ENCODE assay signal across 22 mouse cellular contexts in the genomic region with DNA sequence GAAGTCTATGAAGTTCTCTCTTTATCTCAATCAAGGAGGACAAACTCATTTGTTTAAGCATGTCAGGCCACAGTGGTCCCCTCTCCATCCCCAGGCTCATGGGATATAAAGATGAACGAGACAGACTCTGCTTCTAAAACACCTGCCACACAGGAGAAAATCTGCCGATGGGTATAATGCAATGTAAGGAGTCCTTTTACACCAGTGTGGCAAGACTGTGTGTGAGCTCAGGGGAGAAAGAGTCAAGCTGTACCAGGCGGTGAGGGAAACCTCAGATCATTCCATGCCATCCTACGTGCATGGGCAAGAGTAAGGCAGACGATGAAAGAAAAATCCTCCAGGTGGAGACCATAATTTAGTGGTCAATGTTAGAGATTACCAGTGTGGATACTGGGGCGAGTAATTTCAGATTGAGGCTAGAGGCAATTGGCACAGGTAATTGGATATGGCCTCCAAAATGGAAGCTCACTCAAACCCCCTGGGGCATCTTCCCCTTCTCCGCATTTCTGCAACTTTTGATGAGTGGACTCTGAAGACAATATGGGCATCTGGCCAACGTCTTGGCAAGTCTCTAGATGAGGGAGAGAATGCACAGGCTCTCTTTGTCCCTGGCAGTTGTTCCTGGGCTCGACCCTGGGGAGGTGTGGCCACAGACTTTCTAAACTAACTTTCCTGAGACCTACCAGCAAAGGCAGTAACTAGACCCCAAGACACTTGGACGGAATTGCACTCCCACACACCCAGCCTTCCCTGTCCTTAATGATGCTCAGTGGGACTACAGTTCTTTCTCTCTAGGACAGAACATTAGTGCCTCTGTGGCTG. TPM values are rescaled to one million over a fixed set of nuclear protein-coding genes. Genes with fewer than 3 reads are reported as not detected.
A peak's percentile ranks its signal among the peaks of the same experiment; 100 is the strongest.
DNase-seq lines count a peak whose midpoint lies in the region; ATAC-seq and TF ChIP-seq lines count a peak whose summit lies in the region.
"Had no signal": no experiment of that assay in that cellular context is flagged by ENCODE, and none has a peak within 500 bp of the region (broad histone marks: within the 10 kb centered on the region; RNA-seq: fewer than 3 reads in every experiment).

No protein-coding gene starts in this region.

- H3K4me3 ChIP-seq in heart, embryonic 11.5 days (ENCODE audit: low read depth, low read length) = no peak overlapping the region
- no peak overlapping the region for H3K4me3 ChIP-seq in limb, embryonic 14.5 days (replicated peaks; ENCODE audit: low read length)
- H3K4me3 ChIP-seq: hindbrain, embryonic 13.5 days; liver, embryonic 13.5 days; neural tube, embryonic 12.5 days had no signal

- H3K9ac ChIP-seq in heart, embryonic 11.5 days (ENCODE audit: low read depth, low read length) = no peak overlapping the region
- H3K9ac ChIP-seq in limb, embryonic 14.5 days (ENCODE audit: low read depth, low read length, severe bottlenecking) = no peak overlapping the region
- H3K9ac ChIP-seq: hindbrain, embryonic 13.5 days; liver, embryonic 13.5 days; neural tube, embryonic 12.5 days had no signal

- no peaks in the 10 kb centered on the region for H3K9me3 ChIP-seq in heart, embryonic 11.5 days (replicated peaks; ENCODE audit: control insufficient read depth, low read length)
- no peaks in the 10 kb centered on the region for H3K9me3 ChIP-seq in limb, embryonic 14.5 days (ENCODE audit: control insufficient read depth, low read length)
- H3K9me3 ChIP-seq: hindbrain, embryonic 13.5 days; liver, embryonic 13.5 days; neural tube, embryonic 12.5 days had no signal

- H3K27me3 ChIP-seq in heart, embryonic 11.5 days (ENCODE audit: control insufficient read depth, insufficient read depth, low read length) = no peaks in the 10 kb centered on the region
- no peaks in the 10 kb centered on the region for H3K27me3 ChIP-seq in limb, embryonic 14.5 days (ENCODE audit: control insufficient read depth, insufficient read depth, low read length)
- H3K27me3 ChIP-seq: hindbrain, embryonic 13.5 days; liver, embryonic 13.5 days; neural tube, embryonic 12.5 days had no signal

- H3K4me1 ChIP-seq in heart, embryonic 11.5 days (ENCODE audit: control insufficient read depth, insufficient read depth, low read length) = no peaks in the 10 kb centered on the region
- H3K4me1 ChIP-seq in limb, embryonic 14.5 days (ENCODE audit: control insufficient read depth, insufficient read depth, low read length) = no peaks in the 10 kb centered on the region
- H3K4me1 ChIP-seq: hindbrain, embryonic 13.5 days; liver, embryonic 13.5 days; neural tube, embryonic 12.5 days had no signal

- TF ChIP-seq POLR2A in limb, embryonic 14.5 days (IDR thresholded peaks at IDR 0.05; ENCODE audit: borderline replicate concordance, extremely low read depth, insufficient read depth, insufficient read length) = no peak

- H3K27ac ChIP-seq in heart, embryonic 11.5 days (ENCODE audit: low read depth, low read length) = no peak overlapping the region
- H3K27ac ChIP-seq in limb, embryonic 14.5 days (replicated peaks; ENCODE audit: low read depth, low read length) = no peak overlapping the region
- H3K27ac ChIP-seq: hindbrain, embryonic 13.5 days; liver, embryonic 13.5 days; neural tube, embryonic 12.5 days had no signal

- intact Hi-C loops in heart, postnatal 10 days (cut with DNase I) = loop anchor here (5.0 kb wide), 1 partner anchor 304 kb away; no protein-coding TSS in a partner anchor

- no peaks in the 10 kb centered on the region for H3K36me3 ChIP-seq in heart, embryonic 11.5 days (ENCODE audit: control insufficient read depth, insufficient read depth, low read length)
- no peaks in the 10 kb centered on the region for H3K36me3 ChIP-seq in limb, embryonic 14.5 days (ENCODE audit: control insufficient read depth, insufficient read depth, low read length)
- H3K36me3 ChIP-seq: hindbrain, embryonic 13.5 days; liver, embryonic 13.5 days; neural tube, embryonic 12.5 days had no signal

- WGBS in heart, embryonic 11.5 days (ENCODE audit: insufficient replicate concordance) = 68% methylated on average over 10 of the region's 10 CpGs
- 62% methylated on average over 10 of the region's 10 CpGs for WGBS in limb, embryonic 14.5 days

- no peak overlapping the region for H3K4me2 ChIP-seq in heart, embryonic 11.5 days
- H3K4me2 ChIP-seq in limb, embryonic 14.5 days (replicated peaks; ENCODE audit: low read depth, low read length, severe bottlenecking) = no peak overlapping the region
- H3K4me2 ChIP-seq: hindbrain, embryonic 13.5 days; liver, embryonic 13.5 days; neural tube, embryonic 12.5 days had no signal

- ATAC-seq in heart, embryonic 11.5 days (replicated peaks; ENCODE audit: insufficient number of reproducible peaks, low FRiP score, low TSS enrichment) = no peak
- peak; percentile 62 for ATAC-seq in limb, embryonic 14.5 days (ENCODE audit: low FRiP score, low read depth)
- no peak for ATAC-seq in frontal cortex, adult (ENCODE audit: low TSS enrichment)
- ATAC-seq: activated CD4-positive, CD25-positive, alpha-beta regulatory T cell, adult 4 months; CD4-positive, CD25-positive, alpha-beta regulatory T cell, adult 4 months had no signal

- peak; percentile 9 to 13 for DNase-seq in heart, postnatal 10 days
- peak; percentile 37 for DNase-seq in urinary bladder, postnatal 14 days (ENCODE audit: low spot score)
- DNase-seq in urinary bladder, postnatal 10 days (ENCODE audit: low spot score) = no peak
- DNase-seq in limb, embryonic 14.5 days (ENCODE audit: low spot score) = no peak
- DNase-seq in MN1 (ENCODE audit: low spot score) = no peak
- DNase-seq: cerebellum, adult 9-10 months; kidney, adult 11 months; liver, embryonic 13.5 days; right cerebral cortex, adult 18-20 months had no signal

RNA-seq across cellular contexts. Expression of a gene that starts 10.5 kb away (rescaled TPM):
- not detected for total RNA-seq in heart, postnatal 10 days (2021)
- not detected in 2 replicates for polyA plus RNA-seq in heart, embryonic 11.5 days (2014; fragmentation: Nextera tagmentation; extraction: Ambion mirVana)
- polyA plus RNA-seq in limb, embryonic 14.5 days (2012; rRNA removed) = 0.10 TPM in 1 of 2 replicates, not detected in the other
- polyA plus RNA-seq in limb, embryonic 14.5 days (2014; fragmentation: Nextera tagmentation; extraction: Ambion mirVana) = not detected in 2 replicates
- total RNA-seq: left cerebral cortex, adult 8-10 months; megakaryocyte progenitor cell, adult 5-6 weeks; midbrain, postnatal 0 days had no signal
- polyA plus RNA-seq: activated CD4-positive, CD25-positive, alpha-beta regulatory T cell, adult 4 months; CD4-positive, CD25-positive, alpha-beta regulatory T cell, adult 4 months; heart, embryonic 14.5 days; hindbrain, embryonic 13.5 days; large intestine, adult 2 months; liver, embryonic 13.5 days; midbrain, postnatal 0 days; neural tube, embryonic 12.5 days; spleen, adult 2 months; urinary bladder, adult 2 months had no signal

RNA-seq across cellular contexts. Expression of a gene that starts 39.7 kb away (rescaled TPM):
- not detected for total RNA-seq in heart, postnatal 10 days (2021)
- not detected in 2 replicates for polyA plus RNA-seq in heart, embryonic 11.5 days (2014; fragmentation: Nextera tagmentation; extraction: Ambion mirVana)
- not detected in 2 replicates for polyA plus RNA-seq in limb, embryonic 14.5 days (2012; rRNA removed)
- polyA plus RNA-seq in limb, embryonic 14.5 days (2014; fragmentation: Nextera tagmentation; extraction: Ambion mirVana) = not detected in 2 replicates
- total RNA-seq: left cerebral cortex, adult 8-10 months; megakaryocyte progenitor cell, adult 5-6 weeks; midbrain, postnatal 0 days had no signal
- polyA plus RNA-seq: activated CD4-positive, CD25-positive, alpha-beta regulatory T cell, adult 4 months; CD4-positive, CD25-positive, alpha-beta regulatory T cell, adult 4 months; heart, embryonic 14.5 days; hindbrain, embryonic 13.5 days; large intestine, adult 2 months; liver, embryonic 13.5 days; midbrain, postnatal 0 days; neural tube, embryonic 12.5 days; spleen, adult 2 months; urinary bladder, adult 2 months had no signal

RNA-seq across cellular contexts. Expression of a gene that starts 50.5 kb away (rescaled TPM):
- total RNA-seq in heart, postnatal 10 days (2021) = not detected
- not detected in 2 replicates for polyA plus RNA-seq in heart, embryonic 11.5 days (2014; fragmentation: Nextera tagmentation; extraction: Ambion mirVana)
- polyA plus RNA-seq in limb, embryonic 14.5 days (2012; rRNA removed) = 0.10 TPM in 1 of 2 replicates, not detected in the other
- not detected in 2 replicates for polyA plus RNA-seq in limb, embryonic 14.5 days (2014; fragmentation: Nextera tagmentation; extraction: Ambion mirVana)
- total RNA-seq: left cerebral cortex, adult 8-10 months; megakaryocyte progenitor cell, adult 5-6 weeks; midbrain, postnatal 0 days had no signal
- polyA plus RNA-seq: activated CD4-positive, CD25-positive, alpha-beta regulatory T cell, adult 4 months; CD4-positive, CD25-positive, alpha-beta regulatory T cell, adult 4 months; heart, embryonic 14.5 days; hindbrain, embryonic 13.5 days; large intestine, adult 2 months; liver, embryonic 13.5 days; midbrain, postnatal 0 days; neural tube, embryonic 12.5 days; spleen, adult 2 months; urinary bladder, adult 2 months had no signal

Comparison
In these comparisons a context has a peak if more than half of its experiments do, and no peak if none do; other contexts are left out.
1. DNase-seq: peak in heart, postnatal 10 days (2 of 2) and urinary bladder, postnatal 14 days (single experiment); none in urinary bladder, postnatal 10 days (single experiment), limb, embryonic 14.5 days (single experiment) and MN1 (single experiment).